Mouse (Mus musculus): Measurements from ENCODE around the gene Dus2. TPM values are rescaled to one million over a fixed set of nuclear protein-coding genes. Genes with fewer than 3 reads are reported as not detected.

Gene Dus2
- total and polyA plus RNA-seq, 3 experiments = 20.7 to 27.2 (median 23.2) TPM

DNA sequence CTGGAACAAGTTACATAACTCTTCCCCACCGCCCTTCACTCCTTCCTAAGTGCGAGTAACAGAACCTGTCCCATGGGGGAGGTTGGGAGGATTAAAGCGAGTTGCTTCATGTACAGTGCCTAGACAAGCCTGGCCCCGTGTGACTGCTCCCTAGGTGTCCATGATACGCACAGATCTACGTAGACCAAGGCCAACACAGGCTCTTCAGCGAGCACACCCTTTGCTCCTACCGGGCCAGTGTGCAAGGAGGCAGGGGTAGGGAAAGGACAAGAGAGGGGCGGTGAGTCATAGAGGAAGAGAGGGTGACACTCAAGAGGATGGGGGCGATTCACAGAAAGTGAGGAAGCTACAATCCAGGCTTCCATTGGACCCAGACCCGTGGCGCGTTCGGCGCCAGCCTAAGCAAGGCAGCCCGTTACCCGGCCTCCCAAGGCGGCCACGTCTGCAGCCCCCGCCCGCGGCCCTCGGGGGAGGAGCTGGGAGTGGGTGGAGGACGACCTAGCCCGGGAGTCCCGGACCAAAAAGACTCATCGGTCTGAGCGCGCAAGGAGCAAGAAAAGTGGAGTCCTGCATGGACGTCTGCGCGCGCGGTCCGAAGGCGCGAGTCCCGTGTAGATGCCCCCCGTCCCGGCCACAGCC is 25.8 kb upstream of the Dus2 start:
- H3K4me2 ChIP-seq (ENCODE audit: insufficient read depth, low read depth, poor library complexity, severe bottlenecking) = peak overlapping the region; percentile 42
- dilution Hi-C loops (cut with MboI; ENCODE audit: extremely low pct_ligation_motif_present, extremely low pct_unique_long_range_greater_than_20kb, low sequenced_read_pairs) = no loop called here
- in situ Hi-C loops (cut with MboI; ENCODE audit: low pct_ligation_motif_present, low pct_unique_long_range_greater_than_20kb, low sequenced_read_pairs) = no loop called here
- peak overlapping the region; percentile 62 for H3K9ac ChIP-seq (ENCODE audit: insufficient read depth, low read depth)
- no peaks in the 10 kb centered on the region for H3K9me3 ChIP-seq (replicated peaks; ENCODE audit: low read length)
- DNase-seq (ENCODE audit: extremely low read depth) = peak; percentile 28
- peak overlapping the region; percentile 69 to 88 (median 81) for H3K4me3 ChIP-seq (replicated peaks in 1 of 3; ENCODE audit: low read depth in 2 of 3, low read length in 2 of 3, poor library complexity in 1 of 3)
- no peak overlapping the region for H3K27ac ChIP-seq (ENCODE audit: insufficient read depth, low read depth)
- H3K79me2 ChIP-seq (replicated peaks; ENCODE audit: control insufficient read depth, extremely low read depth, insufficient read depth, poor library complexity, severe bottlenecking) = no peaks in the 10 kb centered on the region
- peaks cover 0 to 1% of the 10 kb centered on the region in 2 experiments for H3K36me3 ChIP-seq (replicated peaks in 1 of 2; ENCODE audit: control insufficient read depth in 1 of 2, insufficient read depth in 1 of 2, low read length in 1 of 2)
- H3K4me1 ChIP-seq (ENCODE audit: control insufficient read depth in 1 of 2, insufficient read depth in 2 of 2) = peaks cover 6 to 14% of the 10 kb centered on the region in 2 experiments
- peaks cover 19% of the 10 kb centered on the region for H3K27me3 ChIP-seq (replicated peaks)
- peak; percentile 54; the same call in 1 of the 2 replicates for TF ChIP-seq UBTF (IDR thresholded peaks at IDR 0.05; ENCODE audit: low read depth, low read length)
- TF ChIP-seq MEF2A (IDR thresholded peaks at IDR 0.05; ENCODE audit: borderline replicate concordance, low read depth, low read length) = no peak

GRCm38 (mm10) chr8:105965905-105966341 is 25.2 kb upstream of the Dus2 start, which contains the start of gene Slc12a4:
Slc12a4 (minus strand) TSS chr8:105966097.
- H3K4me1 ChIP-seq (ENCODE audit: control insufficient read depth in 1 of 2, insufficient read depth in 2 of 2) = peaks cover 6 to 14% of the 10 kb centered on the region in 2 experiments
- H3K36me3 ChIP-seq (replicated peaks in 1 of 2; ENCODE audit: control insufficient read depth in 1 of 2, insufficient read depth in 1 of 2, low read length in 1 of 2) = no peaks in the 10 kb centered on the region
- in situ Hi-C loops (cut with MboI; ENCODE audit: low pct_ligation_motif_present, low pct_unique_long_range_greater_than_20kb, low sequenced_read_pairs) (no loop called here), dilution Hi-C loops (cut with MboI; ENCODE audit: extremely low pct_ligation_motif_present, extremely low pct_unique_long_range_greater_than_20kb, low sequenced_read_pairs) (no loop called here)
- peak within 1 kb of the TSS; percentile 42 for H3K4me2 ChIP-seq (ENCODE audit: insufficient read depth, low read depth, poor library complexity, severe bottlenecking)
- peak; percentile 44 for DNase-seq (ENCODE audit: extremely low read depth)
- H3K79me2 ChIP-seq (replicated peaks; ENCODE audit: control insufficient read depth, extremely low read depth, insufficient read depth, poor library complexity, severe bottlenecking) = no peaks in the 10 kb centered on the region
- H3K4me3 ChIP-seq (replicated peaks in 1 of 3; ENCODE audit: low read depth in 2 of 3, low read length in 2 of 3, poor library complexity in 1 of 3) = peak within 1 kb of the TSS; percentile 69 to 88 (median 81)
- no peak within 1 kb of the TSS for H3K27ac ChIP-seq (ENCODE audit: insufficient read depth, low read depth)
- no peaks in the 10 kb centered on the region for H3K9me3 ChIP-seq (replicated peaks; ENCODE audit: low read length)
- H3K27me3 ChIP-seq (replicated peaks) = peaks cover 19% of the 10 kb centered on the region
- TF ChIP-seq TCF12 (IDR thresholded peaks at IDR 0.05; ENCODE audit: low read depth, low read length) = 0 out of 2 replicates have a peak, but pooled peaks have one; percentile 12
- TF ChIP-seq USF2 (conservative IDR thresholded peaks at IDR 0.05; ENCODE audit: low read depth, low read length) = no peak
- peak; percentile 76; the same call in 1 of the 2 replicates for TF ChIP-seq MAZ (IDR thresholded peaks at IDR 0.05; ENCODE audit: low read depth, low read length)
- peak; percentile 65 for TF ChIP-seq ELF1 (IDR thresholded peaks at IDR 0.05; ENCODE audit: low read depth, low read length)
- TF ChIP-seq RAD21 (IDR thresholded peaks at IDR 0.05; ENCODE audit: low read depth, low read length) = no peak
- TF ChIP-seq POLR2A (IDR thresholded peaks at IDR 0.05; ENCODE audit: low read depth, low read length) = peak; percentile 70
- TF ChIP-seq NELFE (IDR thresholded peaks at IDR 0.05; ENCODE audit: low read depth, low read length) = no peak; the same call in 1 of the 2 replicates
- TF ChIP-seq HCFC1 (IDR thresholded peaks at IDR 0.05; ENCODE audit: low read depth, low read length) = no peak
- TF ChIP-seq MXI1 (IDR thresholded peaks at IDR 0.05; ENCODE audit: low read depth, low read length) = 0 out of 2 replicates have a peak, but pooled peaks have one; percentile 3
- no peak for TF ChIP-seq SIN3A (IDR thresholded peaks at IDR 0.05; ENCODE audit: low read length)
- TF ChIP-seq CHD2 (IDR thresholded peaks at IDR 0.05; ENCODE audit: low read length) = no peak
- TF ChIP-seq MAFK (IDR thresholded peaks at IDR 0.05; ENCODE audit: insufficient replicate concordance, low read length) = no peak
- TF ChIP-seq KAT2A (IDR thresholded peaks at IDR 0.05; ENCODE audit: insufficient replicate concordance, low read length) = no peak
- TF ChIP-seq EP300 (IDR thresholded peaks at IDR 0.05; ENCODE audit: low read length) = no peak
- no peak for TF ChIP-seq JUN (IDR thresholded peaks at IDR 0.05; ENCODE audit: insufficient read depth, low read depth, low read length)
- no peak for TF ChIP-seq CHD1 (IDR thresholded peaks at IDR 0.05; ENCODE audit: low read depth, low read length)
- peak within 1 kb of the TSS; percentile 62 for H3K9ac ChIP-seq (ENCODE audit: insufficient read depth, low read depth)

Data from CH12.LX (cell line).